Mouse (Mus musculus): ENCODE results near the gene Cryba1.
"Not testable (repeated sequence)": the region's sequence is repeated elsewhere in the genome, so short reads cannot be mapped to it uniquely, and the experiment has no call there.

The Cryba1 gene

GRCm38 (mm10) chr11:77725183-77725582 is at the start of gene Cryba1:
Gene Cryba1, minus strand, starts transcription at chr11:77725283.
- no peak for DNase-seq

GRCm38 (mm10) chr11:77771879-77772713 is 47.0 kb upstream of the Cryba1 start:
- peak; percentile 90 for DNase-seq

- DNase-seq = no peak
Measured at GRCm38 (mm10) chr11:77770346-77770745, 45.3 kb upstream of the Cryba1 start.

GRCm38 (mm10) chr11:77769496-77769895 is 44.4 kb upstream of the Cryba1 start:
- no peak for DNase-seq

- DNase-seq = peak; percentile 75
Measured at GRCm38 (mm10) chr11:77766351-77767001, 41.4 kb upstream of the Cryba1 start.

GRCm38 (mm10) chr11:77765459-77765777 is 40.3 kb upstream of the Cryba1 start:
- DNase-seq = peak; percentile 69

GRCm38 (mm10) chr11:77764694-77765458 is 39.8 kb upstream of the Cryba1 start:
- peak; percentile 82 for DNase-seq

- DNase-seq = peak; percentile 94
Measured at GRCm38 (mm10) chr11:77763673-77764340, 38.7 kb upstream of the Cryba1 start.

GRCm38 (mm10) chr11:77762783-77763672 is 37.9 kb upstream of the Cryba1 start, which contains the start of gene Myo18a:
Gene Myo18a, plus strand, starts transcription at chr11:77763246.
- DNase-seq = peak; percentile 79

GRCm38 (mm10) chr11:77760031-77760430 is 34.9 kb upstream of the Cryba1 start:
- no peak for DNase-seq

GRCm38 (mm10) chr11:77753469-77753868 is 28.4 kb upstream of the Cryba1 start:
- DNase-seq = no peak

- DNase-seq = no peak
Measured at GRCm38 (mm10) chr11:77752525-77752924, 27.4 kb upstream of the Cryba1 start.

GRCm38 (mm10) chr11:77748996-77749395 is 23.9 kb upstream of the Cryba1 start:
- DNase-seq = no peak

- DNase-seq = not testable (repeated sequence)
Measured at GRCm38 (mm10) chr11:77747103-77747502, 22.0 kb upstream of the Cryba1 start.

- DNase-seq = no peak
Measured at GRCm38 (mm10) chr11:77746652-77747051, 21.6 kb upstream of the Cryba1 start.

GRCm38 (mm10) chr11:77743966-77744365 is 18.9 kb upstream of the Cryba1 start:
- DNase-seq = peak; percentile 65

GRCm38 (mm10) chr11:77738555-77738954 is 13.5 kb upstream of the Cryba1 start:
- no peak for DNase-seq

GRCm38 (mm10) chr11:77737289-77737688 is 12.2 kb upstream of the Cryba1 start:
- peak; percentile 91 for DNase-seq

- no peak for DNase-seq
Measured at GRCm38 (mm10) chr11:77728587-77728986, 3.5 kb upstream of the Cryba1 start.

GRCm38 (mm10) chr11:77724766-77725165 is 317 bp downstream of the Cryba1 start:
- DNase-seq = no peak

- no peak for DNase-seq
Measured at GRCm38 (mm10) chr11:77721389-77721788, 3.7 kb downstream of the Cryba1 start.

GRCm38 (mm10) chr11:77719055-77719454 is 6.0 kb downstream of the Cryba1 start:
- no peak for DNase-seq
